Mouse (Mus musculus): ENCODE results near the gene Trim80. TPM values are rescaled to one million over a fixed set of nuclear protein-coding genes. Genes with fewer than 3 reads are reported as not detected.

Gene Trim80
- total and polyA plus RNA-seq, 3 experiments = not detected

GRCm38 (mm10) chr11:115447321-115447885 lies 7.1 kb downstream of the Trim80 start:
- H3K4me1 ChIP-seq (ENCODE audit: control insufficient read depth in 1 of 2, insufficient read depth in 2 of 2, low read length in 2 of 2) = peaks cover 3 to 8% of the 10 kb centered on the region in 2 experiments
- no peaks in the 10 kb centered on the region for H3K36me3 ChIP-seq (ENCODE audit: control insufficient read depth in 1 of 2, insufficient read depth in 2 of 2, low read length in 2 of 2)
- TF ChIP-seq POLR2AphosphoS2 (IDR thresholded peaks at IDR 0.05; ENCODE audit: low read length) (no peak), KAT2A (conservative IDR thresholded peaks at IDR 0.05; ENCODE audit: low read depth, low read length) (no peak), TAL1 (IDR thresholded peaks at IDR 0.05; ENCODE audit: low read length) (no peak), MYB (IDR thresholded peaks at IDR 0.05; ENCODE audit: low read depth, low read length) (no peak), GATA1 (IDR thresholded peaks at IDR 0.05; ENCODE audit: low read depth, low read length) (no peak), BHLHE40 (IDR thresholded peaks at IDR 0.05; ENCODE audit: borderline replicate concordance, low read depth, low read length) (no peak), NRF1 (IDR thresholded peaks at IDR 0.05; ENCODE audit: insufficient read depth, low read depth, low read length, poor library complexity, severe bottlenecking) (no peak), TCF12 (IDR thresholded peaks at IDR 0.05; ENCODE audit: low read depth, low read length) (no peak), EP300 (IDR thresholded peaks at IDR 0.05; ENCODE audit: low read depth in 1 of 2, low read length in 2 of 2) (no peak), CTCF (IDR thresholded peaks at IDR 0.05 in 2 of 3, conservative IDR thresholded peaks at IDR 0.05 in 1 of 3; ENCODE audit: control insufficient read depth in 1 of 3, insufficient read depth in 1 of 3, low read depth in 2 of 3, low read length in 3 of 3, poor library complexity in 1 of 3, severe bottlenecking in 1 of 3) (no peak)
- no peaks in the 10 kb centered on the region for H3K79me2 ChIP-seq (ENCODE audit: control insufficient read depth, insufficient read depth, low read length, poor library complexity)
- H3K27me3 ChIP-seq (ENCODE audit: control insufficient read depth in 1 of 2, insufficient read depth in 2 of 2, low read length in 2 of 2) = no peaks in the 10 kb centered on the region
- DNase-seq (ENCODE audit: low read depth, low spot score) = no peak
- H3K9ac ChIP-seq (ENCODE audit: control insufficient read depth, low read depth, low read length, poor library complexity, severe bottlenecking) = no peak overlapping the region
- no peak overlapping the region for H3K27ac ChIP-seq (ENCODE audit: control insufficient read depth, low read depth, low read length)
- no peaks in the 10 kb centered on the region for H3K9me3 ChIP-seq (replicated peaks; ENCODE audit: insufficient read depth, low read length)
- H3K4me3 ChIP-seq (ENCODE audit: control insufficient read depth in 1 of 2, insufficient read depth in 1 of 2, low read depth in 2 of 2, low read length in 2 of 2) = no peak overlapping the region

DNA sequence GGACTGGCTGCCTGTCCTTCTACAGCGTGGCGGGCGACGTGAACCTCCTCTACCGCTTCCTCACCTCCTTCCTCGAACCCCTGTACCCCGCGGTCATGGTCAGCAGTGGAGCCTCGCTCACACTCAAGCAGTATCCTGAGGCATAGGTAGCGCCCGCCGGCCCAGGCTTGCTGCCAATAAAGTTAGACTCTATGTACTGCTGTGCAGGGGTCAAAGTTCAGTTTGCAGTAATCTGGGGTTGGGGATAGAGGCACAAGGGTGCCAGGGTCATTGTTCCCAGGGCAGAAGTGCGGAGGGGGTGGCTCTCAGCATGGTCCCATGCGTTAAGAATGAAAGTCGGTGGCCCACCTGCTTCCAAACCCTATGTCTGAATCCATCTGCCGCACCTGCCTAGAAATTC lies 7.7 kb downstream of the Trim80 start:
- H3K9me3 ChIP-seq (replicated peaks; ENCODE audit: insufficient read depth, low read length) = no peaks in the 10 kb centered on the region
- H3K36me3 ChIP-seq (ENCODE audit: control insufficient read depth in 1 of 2, insufficient read depth in 2 of 2, low read length in 2 of 2) = no peaks in the 10 kb centered on the region
- no peaks in the 10 kb centered on the region for H3K79me2 ChIP-seq (ENCODE audit: control insufficient read depth, insufficient read depth, low read length, poor library complexity)
- no peak overlapping the region for H3K9ac ChIP-seq (ENCODE audit: control insufficient read depth, low read depth, low read length, poor library complexity, severe bottlenecking)
- TF ChIP-seq USF1 (IDR thresholded peaks at IDR 0.05; ENCODE audit: low read depth, low read length) = no peak
- no peak for TF ChIP-seq TBP (IDR thresholded peaks at IDR 0.05; ENCODE audit: low read depth, low read length)
- TF ChIP-seq GATA1 (IDR thresholded peaks at IDR 0.05; ENCODE audit: low read depth, low read length) = no peak
- no peak for TF ChIP-seq TAL1 (IDR thresholded peaks at IDR 0.05; ENCODE audit: low read length)
- TF ChIP-seq RCOR1 (IDR thresholded peaks at IDR 0.05; ENCODE audit: low read depth, low read length) = no peak
- no peak for TF ChIP-seq HCFC1 (IDR thresholded peaks at IDR 0.05; ENCODE audit: low read depth, low read length)
- TF ChIP-seq EP300 (IDR thresholded peaks at IDR 0.05; ENCODE audit: low read depth in 1 of 2, low read length in 2 of 2) = no peak
- no peak for TF ChIP-seq ZNF384 (IDR thresholded peaks at IDR 0.05; ENCODE audit: low read depth, low read length)
- no peak for TF ChIP-seq ELF1 (IDR thresholded peaks at IDR 0.05; ENCODE audit: low read depth, low read length)
- no peak for TF ChIP-seq MAFK (IDR thresholded peaks at IDR 0.05; ENCODE audit: borderline replicate concordance, low read depth, low read length)
- no peak for TF ChIP-seq NRF1 (IDR thresholded peaks at IDR 0.05; ENCODE audit: insufficient read depth, low read depth, low read length, poor library complexity, severe bottlenecking)
- no peak for TF ChIP-seq E2F4 (IDR thresholded peaks at IDR 0.05; ENCODE audit: borderline replicate concordance, low read depth, low read length)
- no peak for TF ChIP-seq CHD1 (IDR thresholded peaks at IDR 0.05; ENCODE audit: low read depth, low read length)
- no peak for TF ChIP-seq TCF12 (IDR thresholded peaks at IDR 0.05; ENCODE audit: low read depth, low read length)
- no peak for TF ChIP-seq MYC (IDR thresholded peaks at IDR 0.05; ENCODE audit: low read depth, low read length)
- no peak for TF ChIP-seq MAX (IDR thresholded peaks at IDR 0.05; ENCODE audit: low read length)
- no peak for TF ChIP-seq POLR2A (IDR thresholded peaks at IDR 0.05; ENCODE audit: control insufficient read depth in 1 of 2, insufficient read depth in 1 of 2, low read depth in 1 of 2, low read length in 2 of 2, poor library complexity in 1 of 2)
- TF ChIP-seq ZMIZ1 (IDR thresholded peaks at IDR 0.05; ENCODE audit: low read depth, low read length) = no peak
- no peak for TF ChIP-seq ZKSCAN1 (IDR thresholded peaks at IDR 0.05; ENCODE audit: low read depth, low read length)
- no peak overlapping the region for H3K27ac ChIP-seq (ENCODE audit: control insufficient read depth, low read depth, low read length)
- no peaks in the 10 kb centered on the region for H3K27me3 ChIP-seq (ENCODE audit: control insufficient read depth in 1 of 2, insufficient read depth in 2 of 2, low read length in 2 of 2)
- DNase-seq (ENCODE audit: low read depth, low spot score) = no peak
- H3K4me1 ChIP-seq (ENCODE audit: control insufficient read depth in 1 of 2, insufficient read depth in 2 of 2, low read length in 2 of 2) = peaks cover 3 to 11% of the 10 kb centered on the region in 2 experiments
- H3K4me3 ChIP-seq (ENCODE audit: control insufficient read depth in 1 of 2, insufficient read depth in 1 of 2, low read depth in 2 of 2, low read length in 2 of 2) = no peak overlapping the region
